Mouse (Mus musculus): ENCODE results near the gene 6430550D23Rik. TPM values are rescaled to one million over a fixed set of nuclear protein-coding genes. Genes with fewer than 3 reads are reported as not detected.

Gene 6430550D23Rik
- polyA plus RNA-seq, 1 experiment = 2.5 TPM

DNA sequence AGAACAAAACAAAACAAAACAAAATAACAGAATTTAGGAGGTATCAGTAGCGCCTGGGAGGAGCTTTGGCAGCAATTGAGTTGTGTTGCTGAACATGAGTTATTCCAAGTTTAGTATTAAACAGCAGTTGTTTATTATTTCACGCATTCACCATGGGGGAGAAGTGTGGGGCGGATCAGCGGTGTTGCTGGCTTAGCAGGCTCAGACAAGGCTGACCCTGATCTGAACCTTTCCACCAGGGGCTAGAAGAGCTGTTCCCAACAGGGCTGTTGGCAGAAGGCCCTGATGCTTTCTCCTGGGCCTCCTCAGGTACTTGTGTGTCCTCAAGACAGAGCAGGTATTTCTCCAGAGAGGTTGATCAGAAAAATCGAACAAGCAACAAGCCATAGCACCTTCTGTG, 47.8 kb downstream of the 6430550D23Rik start:
- TF ChIP-seq CTCF (IDR thresholded peaks at IDR 0.05; ENCODE audit: low read depth, low read length) (no peak), POLR2A (IDR thresholded peaks at IDR 0.05; ENCODE audit: borderline replicate concordance, low read depth, low read length) (no peak)
- Histone ChIP-seq H3K4me3 (ENCODE audit: insufficient read depth, low read length) (no peak overlapping the region), H3K4me1 (ENCODE audit: control insufficient read depth, insufficient read depth, low read length) (no peaks in the 10 kb centered on the region), H3K27ac (ENCODE audit: insufficient read depth, low read depth, low read length) (no peak overlapping the region)

DNA sequence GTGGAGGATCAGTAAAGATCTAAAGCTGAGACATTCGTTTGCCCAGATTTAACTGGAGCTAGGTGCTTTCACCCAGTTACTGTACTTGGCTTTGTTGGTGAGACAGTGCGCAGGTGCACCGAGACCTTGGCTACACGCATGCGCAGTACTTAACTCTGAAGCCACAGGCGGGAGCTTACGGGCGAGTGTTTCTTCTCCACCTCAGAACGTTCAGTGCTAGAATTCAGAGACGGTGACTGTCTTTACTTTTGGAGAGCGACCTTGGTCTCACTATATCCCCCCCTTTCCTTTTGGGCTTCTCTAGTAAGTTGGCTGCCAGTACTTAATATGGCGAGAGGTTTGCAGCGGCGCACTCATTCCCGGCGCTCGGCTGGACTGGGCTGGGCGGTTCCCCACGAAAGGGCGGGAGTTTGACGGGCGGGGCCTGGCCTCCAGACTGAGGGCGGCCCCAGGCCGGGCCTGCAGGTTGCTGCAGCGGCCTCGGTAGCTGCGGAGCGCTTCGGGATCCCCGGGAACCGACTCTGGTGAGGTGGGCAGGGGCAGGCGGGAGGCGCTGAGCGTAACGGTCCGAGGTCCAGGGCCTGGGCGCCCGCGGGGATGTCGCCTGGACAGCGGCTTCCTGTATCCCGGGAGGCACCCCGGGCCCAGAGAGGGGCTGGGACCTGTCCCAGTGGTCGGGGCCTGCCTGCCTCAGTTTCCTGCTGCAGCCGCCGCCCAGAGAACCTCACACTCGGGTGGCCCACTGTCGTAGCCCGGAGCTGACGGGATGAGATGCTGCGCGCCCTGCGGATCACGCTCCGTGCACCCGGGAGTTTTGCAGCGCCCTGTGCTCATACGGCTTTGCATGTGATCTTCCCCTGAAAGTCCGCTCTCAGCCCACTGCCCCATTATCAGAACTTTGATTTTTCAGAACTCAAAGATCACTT, 51.4 kb downstream of the 6430550D23Rik start, which contains the start of gene Cep250:
TSS of gene Cep250 (plus strand) at position 325 of the 926 bp plus-strand sequence.
- TF ChIP-seq POLR2A (IDR thresholded peaks at IDR 0.05; ENCODE audit: borderline replicate concordance, low read depth, low read length) (peak; percentile 51; the same call in 1 of the 2 replicates), CTCF (IDR thresholded peaks at IDR 0.05; ENCODE audit: low read depth, low read length) (no peak)
- no peaks in the 10 kb centered on the region for H3K4me1 ChIP-seq (ENCODE audit: control insufficient read depth, insufficient read depth, low read length)
- peak within 1 kb of the TSS; percentile 98 for H3K4me3 ChIP-seq (ENCODE audit: insufficient read depth, low read length)

DNA sequence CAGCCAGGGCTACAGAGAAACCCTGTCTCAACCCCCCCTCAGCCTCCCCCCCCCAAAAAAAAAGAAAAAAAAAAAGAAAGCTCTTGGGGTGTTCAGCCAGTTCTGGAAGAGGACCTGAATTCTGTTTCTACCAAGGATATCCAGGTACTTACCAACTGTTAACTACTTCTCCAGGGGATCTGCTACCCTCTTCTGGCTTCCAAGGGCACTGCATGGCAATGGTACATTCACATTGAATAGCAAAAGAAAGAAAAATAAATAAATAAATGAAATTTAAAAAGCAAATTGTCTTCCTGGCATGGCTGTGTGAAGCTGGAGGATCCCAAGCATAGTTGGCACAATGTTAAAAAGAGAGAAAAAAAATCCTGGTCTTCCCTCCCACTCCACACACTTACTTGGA, 55.8 kb downstream of the 6430550D23Rik start:
- Histone ChIP-seq H3K4me3 (ENCODE audit: insufficient read depth, low read length) (no peak overlapping the region), H3K4me1 (ENCODE audit: control insufficient read depth, insufficient read depth, low read length) (no peaks in the 10 kb centered on the region), H3K27ac (ENCODE audit: insufficient read depth, low read depth, low read length) (no peak overlapping the region)
- no peak for TF ChIP-seq CTCF (IDR thresholded peaks at IDR 0.05; ENCODE audit: low read depth, low read length)
- no peak for TF ChIP-seq POLR2A (IDR thresholded peaks at IDR 0.05; ENCODE audit: borderline replicate concordance, low read depth, low read length)

More for the DNA sequence above, 51.4 kb downstream of the 6430550D23Rik start, which contains the start of gene Cep250:
- H3K27ac ChIP-seq (ENCODE audit: insufficient read depth, low read depth, low read length) = peak within 1 kb of the TSS; percentile 83

DNA sequence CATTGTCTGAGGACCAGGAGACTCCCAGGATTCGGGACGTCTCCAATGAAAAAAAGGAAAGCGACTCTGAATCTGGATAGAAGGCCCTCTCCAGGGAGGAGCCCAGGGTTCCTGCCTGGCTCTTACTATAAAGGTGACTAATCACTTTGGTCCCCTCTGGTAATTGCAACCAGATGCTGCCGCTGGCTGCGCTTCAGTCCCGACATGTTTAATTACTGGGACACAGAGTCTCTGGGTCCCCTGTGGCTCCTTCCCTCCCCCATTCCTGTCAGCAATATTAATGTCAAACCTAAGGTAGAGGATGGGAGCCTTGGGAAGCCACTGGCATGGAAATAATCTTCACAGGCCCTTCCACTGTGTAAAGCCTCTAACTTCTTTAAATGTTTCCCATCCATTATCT, 58.4 kb downstream of the 6430550D23Rik start:
- no peak overlapping the region for H3K4me3 ChIP-seq (ENCODE audit: insufficient read depth, low read length)
- H3K27ac ChIP-seq (ENCODE audit: insufficient read depth, low read depth, low read length) = no peak overlapping the region
- TF ChIP-seq POLR2A (IDR thresholded peaks at IDR 0.05; ENCODE audit: borderline replicate concordance, low read depth, low read length) = no peak
- TF ChIP-seq CTCF (IDR thresholded peaks at IDR 0.05; ENCODE audit: low read depth, low read length) = no peak
- no peaks in the 10 kb centered on the region for H3K4me1 ChIP-seq (ENCODE audit: control insufficient read depth, insufficient read depth, low read length)

DNA sequence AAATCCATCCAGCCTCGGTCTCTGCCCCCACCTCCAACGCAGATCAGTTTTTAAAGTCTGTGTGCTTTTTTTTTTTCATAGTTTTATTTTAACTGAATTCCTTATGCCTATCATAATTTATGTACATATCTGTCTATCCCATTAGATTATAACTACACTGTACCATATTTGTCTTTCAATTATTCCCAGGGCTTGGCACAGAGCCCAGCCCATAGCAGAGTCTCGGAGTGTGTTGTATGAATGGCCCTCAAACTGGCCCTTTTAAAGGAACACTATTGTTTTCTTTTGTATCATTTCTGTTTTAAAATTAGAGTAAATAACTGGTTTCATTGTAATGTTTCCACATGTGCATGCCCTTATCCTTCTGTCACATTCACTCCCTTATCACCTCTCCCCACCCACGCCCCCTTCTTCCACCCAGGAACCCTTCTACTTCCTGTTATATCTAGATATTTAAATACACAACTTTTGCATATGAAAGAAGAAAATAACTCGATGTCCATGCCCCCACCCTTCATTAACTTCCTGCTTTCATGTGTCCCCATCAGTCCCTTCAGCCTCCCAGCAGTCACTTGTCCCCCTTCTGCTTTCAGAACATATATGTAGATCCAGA, 60.3 kb downstream of the 6430550D23Rik start:
- Histone ChIP-seq H3K27ac (ENCODE audit: insufficient read depth, low read depth, low read length) (no peak overlapping the region), H3K4me1 (ENCODE audit: control insufficient read depth, insufficient read depth, low read length) (no peaks in the 10 kb centered on the region), H3K4me3 (ENCODE audit: insufficient read depth, low read length) (no peak overlapping the region)
- TF ChIP-seq POLR2A (IDR thresholded peaks at IDR 0.05; ENCODE audit: borderline replicate concordance, low read depth, low read length) = no peak
- TF ChIP-seq CTCF (IDR thresholded peaks at IDR 0.05; ENCODE audit: low read depth, low read length) = no peak

DNA sequence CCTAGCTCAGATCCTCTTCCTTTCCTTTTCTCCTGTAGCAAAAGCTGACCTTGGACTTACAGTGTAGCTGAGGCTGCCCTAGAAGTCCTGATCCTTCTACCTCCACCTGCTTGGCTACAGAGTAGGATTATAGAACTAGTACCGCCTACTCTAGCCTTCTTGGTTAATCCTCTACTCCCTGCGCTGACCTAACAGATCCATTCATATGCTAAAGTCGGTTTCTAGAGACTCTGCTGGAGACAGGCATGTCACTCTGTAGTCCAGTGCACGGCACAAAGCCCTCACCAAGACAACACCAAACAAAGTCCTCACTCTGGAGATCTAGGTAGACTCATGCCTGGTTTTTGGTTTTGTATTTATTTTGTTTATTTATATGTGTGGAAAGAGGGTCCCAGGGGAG, 61.3 kb downstream of the 6430550D23Rik start:
- TF ChIP-seq POLR2A (IDR thresholded peaks at IDR 0.05; ENCODE audit: borderline replicate concordance, low read depth, low read length) (no peak), CTCF (IDR thresholded peaks at IDR 0.05; ENCODE audit: low read depth, low read length) (no peak)
- no peak overlapping the region for H3K4me3 ChIP-seq (ENCODE audit: insufficient read depth, low read length)
- no peak overlapping the region for H3K27ac ChIP-seq (ENCODE audit: insufficient read depth, low read depth, low read length)
- H3K4me1 ChIP-seq (ENCODE audit: control insufficient read depth, insufficient read depth, low read length) = no peaks in the 10 kb centered on the region

DNA sequence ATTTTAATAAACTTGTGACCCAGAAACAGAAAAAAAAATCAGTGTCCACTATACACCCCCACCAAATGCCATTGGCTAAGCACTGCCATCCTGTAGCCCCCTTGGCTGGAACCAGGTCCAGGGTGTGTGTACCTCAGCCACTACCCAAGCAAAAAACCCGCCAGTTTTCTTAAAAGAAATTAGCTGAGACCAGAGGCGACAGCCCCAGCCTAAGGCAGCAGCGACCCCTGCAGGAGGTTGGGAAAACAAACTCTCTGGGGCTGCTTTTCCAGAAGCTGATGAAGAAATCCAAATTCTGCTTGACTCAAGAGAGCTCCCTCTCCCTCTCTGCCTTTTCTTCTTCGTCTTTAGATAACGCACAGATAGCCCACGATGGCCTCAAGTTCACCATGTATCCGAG, 61.7 kb downstream of the 6430550D23Rik start:
- H3K27ac ChIP-seq (ENCODE audit: insufficient read depth, low read depth, low read length) = no peak overlapping the region
- TF ChIP-seq CTCF (IDR thresholded peaks at IDR 0.05; ENCODE audit: low read depth, low read length) = peak; percentile 98
- TF ChIP-seq POLR2A (IDR thresholded peaks at IDR 0.05; ENCODE audit: borderline replicate concordance, low read depth, low read length) = no peak
- no peak overlapping the region for H3K4me3 ChIP-seq (ENCODE audit: insufficient read depth, low read length)
- H3K4me1 ChIP-seq (ENCODE audit: control insufficient read depth, insufficient read depth, low read length) = no peaks in the 10 kb centered on the region

DNA sequence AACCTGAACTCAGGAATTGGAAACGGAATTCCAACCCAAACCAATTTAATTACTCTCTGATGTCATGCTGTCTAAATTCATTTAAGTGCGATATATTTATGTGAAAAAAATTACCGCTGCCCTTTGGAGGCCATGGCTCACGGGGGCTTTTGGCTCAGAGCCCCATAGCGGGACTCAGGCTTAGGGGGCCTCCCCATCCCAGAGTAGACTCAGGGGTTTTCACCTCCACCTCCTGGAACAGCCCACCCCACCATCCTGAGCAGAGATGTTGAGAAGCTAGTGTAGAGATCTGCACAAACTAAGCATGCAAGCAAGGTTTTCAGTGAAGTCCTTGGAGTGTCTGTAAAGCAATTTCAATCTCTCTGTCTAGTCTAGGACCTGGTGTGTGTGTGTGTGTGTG, 62.2 kb downstream of the 6430550D23Rik start:
- Histone ChIP-seq H3K4me1 (ENCODE audit: control insufficient read depth, insufficient read depth, low read length) (peaks cover 2% of the 10 kb centered on the region), H3K27ac (ENCODE audit: insufficient read depth, low read depth, low read length) (no peak overlapping the region), H3K4me3 (ENCODE audit: insufficient read depth, low read length) (no peak overlapping the region)
- no peak for TF ChIP-seq CTCF (IDR thresholded peaks at IDR 0.05; ENCODE audit: low read depth, low read length)
- no peak for TF ChIP-seq POLR2A (IDR thresholded peaks at IDR 0.05; ENCODE audit: borderline replicate concordance, low read depth, low read length)

DNA sequence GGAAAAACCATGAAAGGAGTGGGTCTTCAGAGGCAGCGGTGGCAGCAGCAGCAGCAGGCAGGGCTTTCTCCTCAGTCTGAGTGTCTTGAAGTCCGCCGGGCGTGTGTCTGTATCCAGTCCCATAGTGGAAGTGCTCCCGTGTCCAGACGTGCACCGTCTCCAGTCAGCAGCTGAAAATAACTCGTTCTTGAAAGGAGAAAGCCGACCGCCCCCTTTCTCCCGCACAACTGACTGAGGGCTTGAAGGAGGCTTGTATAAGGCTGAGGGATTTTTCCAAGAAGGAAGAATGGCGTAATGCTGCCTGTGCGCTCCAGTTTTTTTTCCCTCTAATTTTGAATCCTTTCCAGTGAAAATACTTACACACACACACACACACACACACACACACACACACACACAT, 62.7 kb downstream of the 6430550D23Rik start, which contains the start of gene Gdf5:
TSS of gene Gdf5 (minus strand) at position 244 of the 400 bp plus-strand sequence.
- no peak within 1 kb of the TSS for H3K27ac ChIP-seq (ENCODE audit: insufficient read depth, low read depth, low read length)

DNA sequence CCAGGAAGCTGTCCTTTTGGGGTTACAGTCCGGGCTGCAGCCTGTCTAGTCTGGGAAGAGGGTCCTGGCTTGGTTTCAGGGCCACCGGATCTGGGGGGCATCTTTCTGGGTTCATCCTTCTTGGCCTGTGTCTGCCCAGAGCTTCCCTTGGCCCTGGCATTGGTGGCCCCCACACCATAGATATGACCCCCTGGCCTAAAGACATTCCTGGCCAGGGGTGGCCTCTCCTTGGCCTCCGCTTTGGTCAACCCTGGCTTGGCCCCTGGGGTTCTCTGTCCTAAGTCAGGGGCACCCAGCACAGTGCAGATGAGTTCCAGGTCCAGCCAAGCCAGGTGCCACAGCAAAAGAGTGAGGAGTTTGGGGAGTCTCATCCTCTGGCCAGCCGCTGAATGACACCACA, 63.1 kb downstream of the 6430550D23Rik start:
- no peak overlapping the region for H3K4me3 ChIP-seq (ENCODE audit: insufficient read depth, low read length)
- peaks cover 9% of the 10 kb centered on the region for H3K4me1 ChIP-seq (ENCODE audit: control insufficient read depth, insufficient read depth, low read length)
- no peak for TF ChIP-seq POLR2A (IDR thresholded peaks at IDR 0.05; ENCODE audit: borderline replicate concordance, low read depth, low read length)
- no peak for TF ChIP-seq CTCF (IDR thresholded peaks at IDR 0.05; ENCODE audit: low read depth, low read length)

More for the DNA sequence above, 62.7 kb downstream of the 6430550D23Rik start, which contains the start of gene Gdf5:
- TF ChIP-seq POLR2A (IDR thresholded peaks at IDR 0.05; ENCODE audit: borderline replicate concordance, low read depth, low read length) (no peak), CTCF (IDR thresholded peaks at IDR 0.05; ENCODE audit: low read depth, low read length) (no peak)
- H3K4me1 ChIP-seq (ENCODE audit: control insufficient read depth, insufficient read depth, low read length) = peaks cover 6% of the 10 kb centered on the region
- no peak within 1 kb of the TSS for H3K4me3 ChIP-seq (ENCODE audit: insufficient read depth, low read length)

More for the DNA sequence above, 63.1 kb downstream of the 6430550D23Rik start:
- H3K27ac ChIP-seq (ENCODE audit: insufficient read depth, low read depth, low read length) = no peak overlapping the region

All from bone marrow macrophage, adult 2 months (primary cell).